Mouse (Mus musculus) forebrain, postnatal 0 days (tissue): ENCODE measurements around the gene BC049715. TPM values are rescaled to one million over a fixed set of nuclear protein-coding genes. Genes with fewer than 3 reads are reported as not detected.

Experiments
- ATAC-seq: fragments of 200-750 bp; cut with Nextera tagmentation; 2 replicates; pipeline ENCODE4 v1.8.0; 2017; ENCODE audit warnings: mild to moderate bottlenecking, moderate library complexity
- DNase-seq: peaks from one replicate; pipeline ENCODE4 v3.0.0-alpha.2; 2015
- H3K27ac ChIP-seq: fragments of 300-500 bp; sonication (generic); 2 replicates; pipeline ENCODE4 v1.5.1; 2014; ENCODE audit warnings: low read depth, mild to moderate bottlenecking, antibody characterized with exemption, low read length, moderate library complexity, mixed read lengths
- H3K27me3 ChIP-seq: fragments of 300-500 bp; sonication (generic); 2 replicates; pipeline ENCODE4 v1.6.1; 2014; ENCODE audit warnings: mild to moderate bottlenecking, low read length, mixed read lengths; ENCODE audit not compliant: insufficient read depth
- H3K36me3 ChIP-seq: fragments of 300-500 bp; sonication (generic); 2 replicates; pipeline ENCODE4 v1.6.1; 2014; ENCODE audit warnings: mild to moderate bottlenecking, moderate library complexity; ENCODE audit not compliant: insufficient read depth
- H3K4me1 ChIP-seq: fragments of 300-500 bp; sonication (generic); 2 replicates; pipeline ENCODE4 v1.6.1; 2014; ENCODE audit warnings: antibody characterized with exemption; ENCODE audit not compliant: insufficient read depth
- H3K4me2 ChIP-seq: fragments of 300-500 bp; sonication (generic); 2 replicates; pipeline ENCODE4 v1.6.1; 2014; ENCODE audit warnings: low read depth, mild to moderate bottlenecking, moderate library complexity
- H3K4me3 ChIP-seq: fragments of 300-500 bp; sonication (generic); 2 replicates; pipeline ENCODE4 v1.5.1; 2014; ENCODE audit warnings: low read depth, low read length, mixed read lengths
- H3K9ac ChIP-seq: fragments of 300-500 bp; sonication (generic); 2 replicates; pipeline ENCODE4 v1.6.1; 2014; ENCODE audit warnings: mild to moderate bottlenecking
- H3K9me3 ChIP-seq: fragments of 300-500 bp; sonication (generic); 2 replicates; pipeline ENCODE4 v1.6.1; 2016; ENCODE audit warnings: low read length
- CTCF ChIP-seq: sonication (generic); IDR thresholded peaks from 2 replicates; pipeline ENCODE4 v1.5.1; 2016; ENCODE audit warnings: antibody characterized with exemption, control low read depth, low read depth
- WGBS: fragments of 180-500 bp; shearing (Covaris S2); extraction: QIAGEN DNeasy Blood & Tissue Kit; methylation state at CpG from one replicate; pipeline ENCODE4 v1.1.7; 2014; 5-methylcytosine and 5-hydroxymethylcytosine counted together
- polyA plus RNA-seq: library from polyadenylated mRNA; unstranded; fragments of >200 nt; fragmentation: Nextera tagmentation; extraction: Ambion mirVana; gene quantifications from 2 replicates; pipeline ENCODE4 v1.2.1, GENCODE M21; 2015
- total RNA-seq: library from RNA; depleted of rRNA; stranded (reverse); fragments of >200 nt; gene quantifications from 2 replicates; pipeline ENCODE4 v1.2.3, GENCODE M21; 2014

The BC049715 gene
- total and polyA plus RNA-seq, 2 experiments from 2014 or later, result 1.9 to 2.1 TPM

- TF ChIP-seq CTCF, result no peak
- H3K4me2 ChIP-seq, result no peak overlapping the region
- no peaks in the 10 kb centered on the region for H3K9me3 ChIP-seq
- ATAC-seq (peak; percentile 44; the same call in 1 of the 2 replicates), DNase-seq (no peak)
- WGBS, result 57% methylated on average over 14 of the region's 14 CpGs
- no peak overlapping the region for H3K27ac ChIP-seq
- no peaks in the 10 kb centered on the region for H3K36me3 ChIP-seq
- no peak overlapping the region for H3K9ac ChIP-seq
- H3K4me1 ChIP-seq, result no peaks in the 10 kb centered on the region
- peaks cover 6% of the 10 kb centered on the region; the same call in 1 of the 2 replicates for H3K27me3 ChIP-seq
- H3K4me3 ChIP-seq, result no peak overlapping the region
Observed at GRCm38 (mm10) chr6:136856071-136856636, 28.7 kb downstream of the BC049715 start.

- Histone ChIP-seq H3K4me2 (no peak within 1 kb of the TSS), H3K27ac (no peak within 1 kb of the TSS), H3K9me3 (no peaks in the 10 kb centered on the region), H3K9ac (no peak within 1 kb of the TSS), H3K4me3 (no peak within 1 kb of the TSS), H3K36me3 (no peaks in the 10 kb centered on the region), H3K27me3 (peaks cover 6% of the 10 kb centered on the region; the same call in 1 of the 2 replicates), H3K4me1 (no peaks in the 10 kb centered on the region)
- DNase-seq, result no peak
- TF ChIP-seq CTCF, result no peak
- no peak for ATAC-seq
- 79% methylated on average over 18 of the region's 18 CpGs for WGBS
Observed at GRCm38 (mm10) chr6:136857186-136857872, 29.9 kb downstream of the BC049715 start, which contains the start of gene Art4. Art4 (minus strand) TSS chr6:136857733.

- Histone ChIP-seq H3K36me3 (no peaks in the 10 kb centered on the region), H3K4me1 (no peaks in the 10 kb centered on the region), H3K9ac (no peak overlapping the region), H3K27me3 (peaks cover 6% of the 10 kb centered on the region; the same call in 1 of the 2 replicates), H3K4me3 (no peak overlapping the region), H3K4me2 (no peak overlapping the region), H3K9me3 (no peaks in the 10 kb centered on the region), H3K27ac (no peak overlapping the region)
- TF ChIP-seq CTCF, result no peak
- no peak for ATAC-seq
- DNase-seq, result no peak
- 70% methylated on average over 11 of the region's 11 CpGs for WGBS
Observed at GRCm38 (mm10) chr6:136857873-136858260, 30.4 kb downstream of the BC049715 start.

DNA sequence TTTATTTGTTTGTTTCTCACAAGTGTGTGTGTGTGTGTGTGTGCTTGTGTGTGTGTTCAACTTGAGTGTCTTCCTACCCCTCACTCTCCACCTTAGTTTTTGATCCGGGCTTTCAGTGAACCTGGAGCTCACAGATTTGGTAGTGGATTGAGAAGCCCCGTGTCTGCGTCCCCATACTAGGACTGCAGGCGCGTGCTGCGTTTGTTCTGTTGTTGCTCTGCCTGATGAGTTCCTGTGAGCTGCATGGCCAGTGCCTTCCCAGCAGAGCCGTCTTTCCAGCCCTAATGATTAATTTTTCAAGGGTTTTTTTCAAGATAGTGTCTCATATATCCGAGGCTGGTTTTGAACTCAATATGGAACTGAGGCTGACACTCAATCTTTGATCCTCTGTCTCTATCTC is 31.0 kb downstream of the BC049715 start:
- no peak for ATAC-seq
- Histone ChIP-seq H3K27me3 (peaks cover 6% of the 10 kb centered on the region; the same call in 1 of the 2 replicates), H3K4me3 (no peak overlapping the region), H3K36me3 (no peaks in the 10 kb centered on the region), H3K4me2 (no peak overlapping the region), H3K27ac (no peak overlapping the region), H3K4me1 (no peaks in the 10 kb centered on the region), H3K9ac (no peak overlapping the region), H3K9me3 (no peaks in the 10 kb centered on the region)
- 84% methylated on average over 8 of the region's 8 CpGs for WGBS
- DNase-seq, result no peak
- no peak for TF ChIP-seq CTCF

- 41% methylated on average over 9 of the region's 9 CpGs for WGBS
- TF ChIP-seq CTCF, result peak; percentile 93
- H3K27me3 ChIP-seq, result peaks cover 6% of the 10 kb centered on the region; the same call in 1 of the 2 replicates
- H3K36me3 ChIP-seq, result no peaks in the 10 kb centered on the region
- H3K4me1 ChIP-seq, result no peaks in the 10 kb centered on the region
- no peaks in the 10 kb centered on the region for H3K9me3 ChIP-seq
- H3K9ac ChIP-seq, result no peak overlapping the region
- H3K4me2 ChIP-seq, result no peak overlapping the region
- ATAC-seq (peak; percentile 77), DNase-seq (peak; percentile 83)
- no peak overlapping the region for H3K4me3 ChIP-seq
- no peak overlapping the region for H3K27ac ChIP-seq
Observed at GRCm38 (mm10) chr6:136861020-136861419, 33.6 kb downstream of the BC049715 start.

GRCm38 (mm10) chr6:136865360-136865759 is 37.9 kb downstream of the BC049715 start:
- Histone ChIP-seq H3K4me3 (no peak overlapping the region), H3K4me1 (no peaks in the 10 kb centered on the region), H3K27me3 (peaks cover 4% of the 10 kb centered on the region; the same call in 1 of the 2 replicates), H3K27ac (no peak overlapping the region), H3K9me3 (no peaks in the 10 kb centered on the region), H3K36me3 (no peaks in the 10 kb centered on the region), H3K4me2 (no peak overlapping the region), H3K9ac (no peak overlapping the region)
- ATAC-seq (no peak), DNase-seq (no peak)
- 95% methylated on average over 5 of the region's 5 CpGs for WGBS
- TF ChIP-seq CTCF, result no peak

DNA sequence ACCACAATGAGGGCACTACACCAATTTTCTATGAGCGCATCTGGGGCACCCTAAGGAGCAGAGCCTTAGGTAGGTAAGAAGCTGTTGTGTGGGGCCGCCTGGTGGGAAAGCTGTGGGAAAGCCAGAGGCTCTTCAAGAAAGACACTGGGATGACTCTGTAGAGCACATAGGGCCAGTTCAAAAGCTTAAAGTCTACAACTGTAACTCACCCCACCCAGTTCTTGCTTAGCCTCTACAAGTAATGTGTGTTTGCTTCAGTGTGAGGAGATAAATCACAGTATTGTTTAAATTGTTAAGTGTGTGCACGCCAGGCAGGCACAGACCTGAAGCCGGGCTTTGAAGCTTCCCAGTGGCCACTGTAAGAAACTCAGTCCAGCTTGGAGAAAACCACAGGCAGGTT is 38.7 kb downstream of the BC049715 start:
- whole genome bisulfite sequencing, result 87% methylated on average over 4 of the region's 4 CpGs
- DNase-seq (no peak), ATAC-seq (no peak)
- H3K27me3 ChIP-seq, result no peaks in the 10 kb centered on the region
- no peak overlapping the region for H3K4me2 ChIP-seq
- H3K27ac ChIP-seq, result no peak overlapping the region
- H3K36me3 ChIP-seq, result no peaks in the 10 kb centered on the region
- no peak overlapping the region for H3K4me3 ChIP-seq
- H3K9ac ChIP-seq, result no peak overlapping the region
- no peaks in the 10 kb centered on the region for H3K4me1 ChIP-seq
- no peaks in the 10 kb centered on the region for H3K9me3 ChIP-seq
- TF ChIP-seq CTCF, result no peak
